Mouse (Mus musculus): ENCODE data around the gene Tsg101.

Gene Tsg101

GRCm38 (mm10) chr7:46876841-46877240 is 42.9 kb downstream of the Tsg101 start:
- no peak for DNase-seq (ENCODE audit: low read depth, low spot score)

- DNase-seq (ENCODE audit: low read depth, low spot score): no peak
These were observed 47.8 kb downstream of the Tsg101 start for GRCm38 (mm10) chr7:46871988-46872387.

GRCm38 (mm10) chr7:46860996-46861395 is 58.8 kb downstream of the Tsg101 start, which contains the start of gene Ldhc:
Gene Ldhc, plus strand, starts transcription at chr7:46861203.
- DNase-seq (ENCODE audit: low read depth, low spot score): no peak

GRCm38 (mm10) chr7:46859031-46859430 is 60.7 kb downstream of the Tsg101 start:
- DNase-seq (ENCODE audit: low read depth, low spot score): no peak

- no peak for DNase-seq (ENCODE audit: low read depth, low spot score)
These were observed 62.3 kb downstream of the Tsg101 start for GRCm38 (mm10) chr7:46857436-46857835.

- no peak for DNase-seq (ENCODE audit: low read depth, low spot score)
These were observed 63.8 kb downstream of the Tsg101 start for GRCm38 (mm10) chr7:46855866-46856560.

GRCm38 (mm10) chr7:46853365-46853764 is 66.4 kb downstream of the Tsg101 start:
- no peak for DNase-seq (ENCODE audit: low read depth, low spot score)

GRCm38 (mm10) chr7:46852666-46853065 is 67.1 kb downstream of the Tsg101 start:
- DNase-seq (ENCODE audit: low read depth, low spot score): no peak

GRCm38 (mm10) chr7:46851026-46851425 is 68.7 kb downstream of the Tsg101 start:
- DNase-seq (ENCODE audit: low read depth, low spot score): no peak

GRCm38 (mm10) chr7:46849287-46849686 is 70.5 kb downstream of the Tsg101 start:
- no peak for DNase-seq (ENCODE audit: low read depth, low spot score)

GRCm38 (mm10) chr7:46846486-46847244 is 73.1 kb downstream of the Tsg101 start:
- DNase-seq (ENCODE audit: low read depth, low spot score): peak; percentile 64

GRCm38 (mm10) chr7:46845978-46846485 is 73.7 kb downstream of the Tsg101 start:
- DNase-seq (ENCODE audit: low read depth, low spot score): no peak

GRCm38 (mm10) chr7:46845211-46845977 is 74.4 kb downstream of the Tsg101 start:
- DNase-seq (ENCODE audit: low read depth, low spot score): peak; percentile 91

- DNase-seq (ENCODE audit: low read depth, low spot score): no peak
These were observed 76.2 kb downstream of the Tsg101 start for GRCm38 (mm10) chr7:46843576-46843975.

- DNase-seq (ENCODE audit: low read depth, low spot score): no peak
These were observed 77.5 kb downstream of the Tsg101 start for GRCm38 (mm10) chr7:46842278-46842677.

- no peak for DNase-seq (ENCODE audit: low read depth, low spot score)
These were observed 78.8 kb downstream of the Tsg101 start, which contains the start of gene Ldha for GRCm38 (mm10) chr7:46840787-46841525. Gene Ldha, plus strand, starts transcription at chr7:46841475.

GRCm38 (mm10) chr7:46840326-46840725 is 79.4 kb downstream of the Tsg101 start:
- DNase-seq (ENCODE audit: low read depth, low spot score): no peak

- DNase-seq (ENCODE audit: low read depth, low spot score): no peak
These were observed 79.9 kb downstream of the Tsg101 start for GRCm38 (mm10) chr7:46839861-46840260.

- peak; percentile 77 for DNase-seq (ENCODE audit: low read depth, low spot score)
These were observed 80.3 kb downstream of the Tsg101 start for GRCm38 (mm10) chr7:46839446-46839845.
